Mouse (Mus musculus) layer of hippocampus, adult 11-12 months (tissue): Measurements from ENCODE around the gene Wbp11.
A peak's percentile ranks its signal among the peaks of the same experiment; 100 is the strongest.

Source experiments
- DNase-seq: peaks from one replicate; pipeline ENCODE4 v3.0.0; 2022; ENCODE audit warnings: low spot score

Gene Wbp11

GRCm38 (mm10) chr6:136827881-136828561, at the start of gene Wbp11:
Gene Wbp11, minus strand, starts transcription at chr6:136828233.
- peak; percentile 97 for DNase-seq

- no peak for DNase-seq
These were observed 47.6 kb upstream of the Wbp11 start, which contains the start of gene Mgp for GRCm38 (mm10) chr6:136875670-136876069. Gene Mgp, minus strand, starts transcription at chr6:136875823.

- DNase-seq = no peak
These were observed 46.6 kb upstream of the Wbp11 start for GRCm38 (mm10) chr6:136874599-136874998.

DNA sequence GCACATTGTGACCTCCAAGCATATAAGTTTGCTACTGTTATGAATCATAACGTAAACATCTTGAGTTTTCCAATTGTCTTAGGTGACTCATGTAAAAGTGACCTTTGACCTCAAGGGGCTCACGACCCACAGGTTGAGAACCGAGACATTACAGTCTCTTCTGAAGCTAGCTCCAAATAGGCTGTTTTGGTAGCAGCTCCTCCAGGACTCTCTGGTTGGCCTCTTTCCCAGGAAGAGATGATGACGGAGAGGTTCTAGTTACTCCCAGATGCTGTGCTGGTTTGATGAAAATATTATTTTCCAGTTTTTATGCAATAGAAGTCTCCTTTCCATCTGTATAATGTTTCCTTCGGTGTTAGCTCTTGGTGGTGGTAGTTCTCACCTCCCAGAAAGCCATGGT, 40.9 kb upstream of the Wbp11 start:
- DNase-seq = no peak

- DNase-seq = no peak
These were observed 38.1 kb upstream of the Wbp11 start for GRCm38 (mm10) chr6:136866150-136866549.

GRCm38 (mm10) chr6:136865360-136865759, 37.3 kb upstream of the Wbp11 start:
- DNase-seq = no peak

DNA sequence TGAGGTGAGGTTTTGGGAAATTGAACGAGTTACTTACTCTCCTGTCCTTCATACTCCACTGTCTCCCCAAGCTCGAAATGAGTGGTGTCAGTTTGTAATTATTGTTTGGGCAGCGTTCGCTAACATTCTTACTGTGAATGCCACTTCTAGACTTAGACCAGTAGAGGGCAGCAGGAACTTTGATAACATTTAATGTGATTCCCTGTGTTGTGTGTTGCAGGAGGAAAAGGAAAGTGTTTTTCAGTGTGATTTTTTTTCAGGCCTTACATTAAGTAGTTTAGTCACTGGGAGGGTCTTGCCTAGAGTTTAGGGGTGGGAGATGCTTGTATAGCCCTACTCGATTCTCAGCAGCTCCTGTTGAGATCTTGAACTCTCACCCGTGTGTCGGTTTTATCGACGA, 33.0 kb upstream of the Wbp11 start:
- DNase-seq = peak; percentile 49

DNA sequence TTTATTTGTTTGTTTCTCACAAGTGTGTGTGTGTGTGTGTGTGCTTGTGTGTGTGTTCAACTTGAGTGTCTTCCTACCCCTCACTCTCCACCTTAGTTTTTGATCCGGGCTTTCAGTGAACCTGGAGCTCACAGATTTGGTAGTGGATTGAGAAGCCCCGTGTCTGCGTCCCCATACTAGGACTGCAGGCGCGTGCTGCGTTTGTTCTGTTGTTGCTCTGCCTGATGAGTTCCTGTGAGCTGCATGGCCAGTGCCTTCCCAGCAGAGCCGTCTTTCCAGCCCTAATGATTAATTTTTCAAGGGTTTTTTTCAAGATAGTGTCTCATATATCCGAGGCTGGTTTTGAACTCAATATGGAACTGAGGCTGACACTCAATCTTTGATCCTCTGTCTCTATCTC, 30.4 kb upstream of the Wbp11 start:
- DNase-seq = no peak

DNA sequence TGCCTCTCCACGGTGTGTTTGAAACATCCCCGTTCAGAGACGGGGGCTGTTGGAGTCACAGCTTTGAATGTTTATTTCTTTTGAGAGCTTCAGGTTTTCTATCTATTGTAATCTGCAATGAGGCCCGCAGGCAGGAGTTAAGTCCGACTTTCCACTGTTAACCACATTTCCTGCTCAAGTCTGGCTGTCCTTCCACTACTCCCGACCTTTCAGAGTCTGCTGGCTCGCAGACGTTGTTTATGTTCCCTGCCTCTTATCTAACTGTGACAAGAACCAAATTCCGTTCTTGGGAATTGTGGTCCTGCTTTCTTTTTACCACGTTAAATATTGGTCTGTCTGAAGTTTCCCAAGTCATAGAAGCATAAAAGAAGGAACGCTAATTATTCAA, 29.8 kb upstream of the Wbp11 start:
- DNase-seq = no peak

DNA sequence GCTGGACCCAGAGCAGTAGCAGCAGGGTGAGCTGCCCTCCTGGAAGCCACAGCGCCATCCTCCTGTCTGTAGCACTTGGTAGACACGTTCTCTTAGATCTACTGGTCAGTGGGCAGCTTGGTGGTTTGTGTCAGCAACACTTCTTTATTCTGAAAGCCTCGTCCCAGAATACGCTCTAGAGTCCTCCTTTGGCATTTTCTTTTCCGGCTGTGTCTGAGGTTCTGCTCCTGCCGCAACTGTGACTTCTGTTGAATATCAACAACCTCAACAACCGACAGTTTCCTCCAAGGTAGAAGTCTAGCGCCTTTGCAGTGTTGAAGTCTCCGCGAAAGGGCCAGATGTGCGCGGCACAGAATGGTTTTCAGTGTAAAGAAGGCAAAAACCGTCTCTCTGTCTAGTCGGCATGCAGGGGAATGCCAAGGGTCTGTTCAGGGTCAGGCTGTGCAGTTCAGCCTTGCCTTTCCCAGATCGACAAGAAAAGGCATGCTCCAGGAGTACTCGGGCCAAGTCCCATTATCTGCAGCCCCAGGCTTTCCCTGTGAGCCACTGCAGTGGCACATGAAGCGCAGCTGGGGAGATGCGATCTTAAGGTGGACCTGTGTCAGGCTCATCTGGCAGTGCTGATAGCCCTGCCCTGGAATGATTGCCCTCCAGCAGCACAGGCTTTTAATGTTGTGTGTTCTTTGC, 29.3 kb upstream of the Wbp11 start, which contains the start of gene Art4:
Art4 (minus strand) TSS at position 548 of the 687 bp plus-strand sequence.
- no peak for DNase-seq

DNA sequence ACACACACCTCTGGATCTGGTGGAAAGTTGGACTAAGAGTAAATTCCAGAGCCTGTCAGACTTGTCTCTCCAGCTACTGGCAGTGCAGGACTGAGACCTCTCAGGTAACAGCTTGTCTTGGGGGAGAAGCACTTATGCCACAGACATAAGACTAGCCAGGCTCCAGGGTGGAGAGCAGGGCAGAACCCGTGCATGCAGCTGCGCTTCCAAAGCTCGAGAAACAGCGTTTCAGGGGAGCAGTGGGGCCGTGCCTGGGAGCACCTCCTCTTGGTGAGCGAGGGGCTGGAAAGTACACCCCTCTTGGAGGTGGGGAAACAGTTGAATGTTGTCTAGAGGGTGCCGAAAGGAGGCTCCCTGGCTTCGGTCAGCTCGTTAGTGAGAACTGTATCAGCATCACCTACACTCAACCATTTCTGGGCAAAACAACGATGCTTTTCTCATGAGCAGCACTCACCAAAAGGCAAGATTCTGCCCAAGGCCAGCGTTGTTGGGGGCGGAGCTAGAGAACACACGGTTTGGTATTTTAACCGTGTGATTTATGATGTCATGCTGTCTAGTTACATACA, 28.1 kb upstream of the Wbp11 start:
- no peak for DNase-seq

GRCm38 (mm10) chr6:136855183-136855582, 27.1 kb upstream of the Wbp11 start:
- DNase-seq = no peak

GRCm38 (mm10) chr6:136854361-136854781, 26.3 kb upstream of the Wbp11 start:
- no peak for DNase-seq

DNA sequence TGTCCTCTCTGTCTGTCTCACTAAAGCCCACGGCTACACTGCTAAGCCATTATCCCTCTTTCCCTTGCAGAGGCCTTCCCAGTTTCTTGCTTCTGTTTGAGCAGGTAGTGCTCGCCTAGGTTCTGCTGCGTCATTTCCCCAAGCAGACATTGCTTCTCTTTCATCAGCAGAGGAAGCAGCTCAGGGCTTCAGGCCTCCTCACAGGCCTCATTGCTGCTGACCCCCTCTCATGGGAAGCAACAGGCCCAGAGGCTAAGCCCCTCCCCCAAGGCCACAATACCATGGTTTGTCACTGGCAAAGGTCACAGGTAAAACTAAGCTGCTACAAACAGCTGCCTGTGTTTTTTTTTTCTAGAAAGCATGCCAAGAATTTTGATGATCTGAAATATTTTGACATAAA, 24.7 kb upstream of the Wbp11 start:
- no peak for DNase-seq

GRCm38 (mm10) chr6:136852348-136852747, 24.3 kb upstream of the Wbp11 start:
- DNase-seq = no peak

DNA sequence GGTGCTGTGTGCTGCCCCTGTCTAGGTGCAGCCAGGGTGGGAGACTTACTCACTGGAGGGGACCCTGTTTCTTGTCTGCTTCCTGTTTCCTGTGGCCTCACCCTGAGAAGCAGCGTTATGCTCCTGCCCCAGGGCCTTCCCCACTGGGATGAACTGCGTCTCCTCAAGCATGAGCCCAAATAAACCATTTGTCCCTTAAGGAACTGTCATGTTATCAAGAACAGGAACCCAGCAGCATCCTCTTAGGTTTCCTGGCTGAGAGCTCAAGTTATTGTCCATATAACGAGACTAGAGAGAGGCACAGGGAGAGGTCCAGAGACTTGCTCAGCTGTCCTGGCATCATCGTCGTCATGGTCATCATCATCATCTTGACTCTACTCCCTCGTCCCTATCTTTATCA, 22.2 kb upstream of the Wbp11 start:
- DNase-seq = no peak

- no peak for DNase-seq
These were observed 20.9 kb upstream of the Wbp11 start for GRCm38 (mm10) chr6:136848971-136849370.

- DNase-seq = no peak
These were observed 20.4 kb upstream of the Wbp11 start for GRCm38 (mm10) chr6:136848399-136848798.

GRCm38 (mm10) chr6:136847790-136848189, 19.8 kb upstream of the Wbp11 start:
- peak; percentile 71 for DNase-seq

DNA sequence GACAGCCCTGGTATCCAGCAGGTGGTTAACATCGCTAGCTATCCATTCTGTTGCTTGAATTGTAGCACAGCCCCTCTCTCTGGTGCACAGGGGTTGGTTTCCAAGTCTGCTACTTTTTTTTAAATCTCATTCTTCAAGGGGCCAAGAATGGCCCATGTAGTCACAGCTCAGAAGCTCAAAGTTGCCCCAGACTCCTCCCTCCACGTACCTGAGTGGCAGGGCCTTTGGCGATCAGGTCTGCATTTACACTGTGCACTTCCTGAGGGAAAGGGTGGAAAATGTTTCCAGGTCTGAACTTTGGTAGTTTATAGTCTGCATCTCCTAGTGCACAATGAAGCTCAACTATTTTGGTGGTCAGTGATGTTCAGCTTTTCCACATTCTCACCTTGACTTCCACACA, 19.2 kb upstream of the Wbp11 start:
- no peak for DNase-seq

DNA sequence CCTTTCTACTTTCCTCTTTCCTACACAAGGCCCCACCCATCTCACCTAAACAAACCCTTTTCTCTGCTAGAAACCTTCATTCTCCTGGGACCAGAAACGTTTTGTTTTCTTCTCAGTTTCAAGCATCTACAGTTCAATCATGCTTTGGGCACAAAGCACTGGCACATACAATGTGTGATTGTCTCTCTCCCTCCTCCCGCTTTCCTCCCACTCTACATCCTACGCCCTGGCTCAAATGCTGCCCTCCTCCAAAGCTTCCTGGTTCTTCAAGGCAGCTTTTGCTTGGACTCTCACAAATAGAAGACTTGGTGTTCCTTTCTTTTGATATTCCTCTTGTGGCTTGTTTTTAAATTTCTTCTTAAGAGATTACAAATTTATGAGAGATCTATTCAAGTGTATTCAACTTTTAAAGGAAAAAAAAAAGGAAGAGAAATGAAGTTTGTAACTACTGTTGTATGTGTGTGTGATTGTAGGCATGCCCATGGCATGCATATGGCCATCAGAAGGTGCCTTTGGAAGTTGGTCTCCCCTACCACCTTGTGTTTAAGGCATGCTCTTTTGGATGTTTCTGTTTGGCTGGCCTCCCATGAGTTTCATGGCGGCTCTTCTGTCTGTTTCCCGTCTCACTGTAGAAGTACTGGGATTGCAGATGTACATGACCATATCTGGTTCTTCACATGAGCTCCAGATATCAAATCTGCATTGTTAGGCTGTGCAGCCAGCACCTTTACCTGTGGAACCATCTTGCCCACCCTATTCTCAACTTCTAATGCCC, 17.9 kb upstream of the Wbp11 start:
- DNase-seq = no peak

GRCm38 (mm10) chr6:136844903-136845302, 16.9 kb upstream of the Wbp11 start:
- DNase-seq = no peak

- no peak for DNase-seq
These were observed 9.3 kb upstream of the Wbp11 start for GRCm38 (mm10) chr6:136837323-136837722.
